Mouse (Mus musculus) adrenal gland, adult 2 months (tissue): ENCODE measurements around the gene Numb. TPM values are rescaled to one million over a fixed set of nuclear protein-coding genes. Genes with fewer than 3 reads are reported as not detected.

Experiments
- DNase-seq: peaks from one replicate; pipeline ENCODE4 v3.0.0; 2021
- polyA plus RNA-seq: library from polyadenylated mRNA; depleted of rRNA; stranded (reverse); fragments of >200 nt; gene quantifications from 2 replicates; pipeline ENCODE4 v1.2.3, GENCODE M21; 2012
- total RNA-seq, 2 experiments: library from RNA; stranded (reverse); gene quantifications; 2 replicates each; pipeline ENCODE4 v1.2.3; 2021

The Numb gene
- total and polyA plus RNA-seq, 3 experiments = 49.9 to 68.9 (median 53.8) TPM

GRCm38 (mm10) chr12:83782669-83783068, 139.1 kb downstream of the Numb start:
- DNase-seq = no peak

- no peak for DNase-seq
Observed at GRCm38 (mm10) chr12:83781640-83782278, 140.0 kb downstream of the Numb start.

GRCm38 (mm10) chr12:83781204-83781603, 140.5 kb downstream of the Numb start:
- no peak for DNase-seq

GRCm38 (mm10) chr12:83780181-83780580, 141.6 kb downstream of the Numb start:
- DNase-seq = no peak

GRCm38 (mm10) chr12:83776766-83777165, 145.0 kb downstream of the Numb start:
- DNase-seq = no peak

GRCm38 (mm10) chr12:83775621-83776020, 146.1 kb downstream of the Numb start:
- no peak for DNase-seq

- DNase-seq = peak; percentile 77
Observed at GRCm38 (mm10) chr12:83770418-83771256, 151.1 kb downstream of the Numb start.

- no peak for DNase-seq
Observed at GRCm38 (mm10) chr12:83768235-83768899, 153.4 kb downstream of the Numb start.

GRCm38 (mm10) chr12:83767833-83768232, 153.9 kb downstream of the Numb start:
- no peak for DNase-seq

GRCm38 (mm10) chr12:83765965-83766603, 155.7 kb downstream of the Numb start:
- no peak for DNase-seq

GRCm38 (mm10) chr12:83764519-83764918, 157.2 kb downstream of the Numb start:
- DNase-seq = no peak

- peak; percentile 35 for DNase-seq
Observed at GRCm38 (mm10) chr12:83764044-83764365, 157.7 kb downstream of the Numb start.

- DNase-seq = peak; percentile 15
Observed at GRCm38 (mm10) chr12:83763311-83764043, 158.3 kb downstream of the Numb start, which contains the start of gene Papln. Papln (plus strand) TSS chr12:83763634.

GRCm38 (mm10) chr12:83762706-83763105, 159.0 kb downstream of the Numb start:
- peak; percentile 60 for DNase-seq

GRCm38 (mm10) chr12:83760201-83760600, 161.5 kb downstream of the Numb start:
- no peak for DNase-seq

- no peak for DNase-seq
Observed at GRCm38 (mm10) chr12:83758735-83759134, 163.0 kb downstream of the Numb start.

GRCm38 (mm10) chr12:83752495-83752894, 169.2 kb downstream of the Numb start:
- DNase-seq = no peak

- no peak for DNase-seq
Observed at GRCm38 (mm10) chr12:83749186-83749585, 172.5 kb downstream of the Numb start.
